Mouse (Mus musculus) spleen, adult 18-20 months (tissue): ENCODE results near the gene Tulp2.

Source experiments
- DNase-seq, 2 experiments: peaks; one replicate each; pipeline ENCODE4 v3.0.0; 2022; ENCODE audit warnings: mixed read lengths in 2 of 2

Tulp2 gene

DNA sequence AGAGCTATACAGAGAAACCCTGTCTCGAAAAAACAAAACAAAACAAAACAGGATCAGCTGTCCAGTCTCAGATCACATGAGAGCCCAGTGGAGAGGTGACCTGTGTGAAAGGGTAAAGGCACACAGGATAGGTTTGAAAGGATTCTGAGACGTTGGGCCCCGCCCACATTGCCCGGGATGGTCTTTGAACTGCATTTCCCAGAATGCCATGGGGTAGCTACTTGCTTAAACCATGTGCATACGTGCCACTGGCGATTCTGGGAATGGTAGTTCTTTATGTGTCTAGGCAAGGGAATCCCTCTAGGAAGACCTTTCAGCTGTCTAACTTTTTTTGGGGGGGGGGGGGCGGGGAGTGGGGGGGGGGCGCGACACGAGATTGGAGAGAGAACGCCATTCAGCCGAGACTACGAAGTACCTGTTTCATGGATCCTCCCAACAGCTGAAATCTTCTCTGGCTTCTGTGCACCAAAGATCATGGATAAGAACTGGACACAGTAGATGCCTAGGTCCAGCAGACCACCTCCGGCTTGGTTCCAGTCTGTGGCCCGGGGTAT lies at the start of gene Tulp2:
Tulp2 (plus strand) TSS at position 504 of the 554 bp plus-strand sequence.
- DNase-seq = peak; percentile 22 to 59

DNA sequence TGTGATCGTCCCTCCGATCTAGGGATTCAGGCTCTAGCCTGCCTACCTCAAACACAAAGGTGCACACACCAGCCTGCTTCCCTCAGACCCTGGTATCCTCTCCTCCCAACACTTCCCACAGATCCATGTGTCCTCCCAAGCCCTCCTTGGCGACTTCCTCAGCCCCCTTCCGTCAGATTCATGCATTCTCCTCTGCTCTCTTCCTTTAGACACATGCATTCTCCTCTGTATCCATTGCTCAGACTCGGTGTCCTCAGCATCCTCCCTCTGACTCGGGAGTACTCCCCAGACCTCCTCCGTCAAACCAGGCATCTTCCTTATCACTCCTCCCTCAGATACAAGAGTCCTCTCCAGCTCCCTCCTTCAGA lies 47.9 kb upstream of the Tulp2 start:
- no peak for DNase-seq

DNA sequence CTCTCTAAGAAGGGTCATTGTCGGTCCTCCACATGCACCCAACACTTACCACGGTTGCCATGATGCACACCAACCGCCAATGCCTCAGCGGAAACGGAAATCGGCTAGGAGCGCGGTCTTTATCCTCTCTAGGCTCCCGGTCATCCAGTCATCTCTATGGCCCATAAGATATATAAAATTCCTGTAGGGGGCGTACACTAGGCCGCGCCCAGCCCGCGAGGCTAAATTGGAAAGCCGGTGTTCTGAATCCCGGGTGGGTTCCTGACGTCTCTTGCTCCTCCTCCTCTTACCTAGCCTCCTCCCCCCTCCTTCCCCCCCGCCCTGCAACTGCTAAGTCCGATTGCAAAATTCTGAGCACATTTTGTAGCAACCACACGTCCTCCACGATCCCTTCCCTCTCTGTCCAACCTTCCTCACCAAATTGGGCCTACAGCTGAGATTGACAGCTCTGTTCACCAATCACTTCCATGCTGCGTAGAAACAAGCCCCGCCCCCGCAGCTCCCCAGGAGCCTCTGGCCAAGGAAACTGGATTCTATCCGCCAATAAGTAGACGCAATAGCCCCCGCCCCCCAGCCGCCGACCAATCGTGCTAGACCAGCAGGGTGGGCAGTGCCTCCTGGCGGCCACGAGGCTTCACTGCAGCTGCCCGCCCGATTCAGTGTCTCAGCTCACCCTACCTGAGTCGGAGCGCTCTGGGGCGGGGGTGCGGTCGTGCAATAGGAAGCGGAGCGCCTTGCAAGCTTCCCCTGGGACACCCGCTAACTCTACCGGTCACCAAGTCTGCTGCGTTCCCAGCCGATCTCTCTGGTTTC lies 47.3 kb upstream of the Tulp2 start, which contains the start of gene Gys1:
Gys1 (plus strand) TSS at position 642 of the 813 bp plus-strand sequence.
- peak; percentile 100 for DNase-seq

DNA sequence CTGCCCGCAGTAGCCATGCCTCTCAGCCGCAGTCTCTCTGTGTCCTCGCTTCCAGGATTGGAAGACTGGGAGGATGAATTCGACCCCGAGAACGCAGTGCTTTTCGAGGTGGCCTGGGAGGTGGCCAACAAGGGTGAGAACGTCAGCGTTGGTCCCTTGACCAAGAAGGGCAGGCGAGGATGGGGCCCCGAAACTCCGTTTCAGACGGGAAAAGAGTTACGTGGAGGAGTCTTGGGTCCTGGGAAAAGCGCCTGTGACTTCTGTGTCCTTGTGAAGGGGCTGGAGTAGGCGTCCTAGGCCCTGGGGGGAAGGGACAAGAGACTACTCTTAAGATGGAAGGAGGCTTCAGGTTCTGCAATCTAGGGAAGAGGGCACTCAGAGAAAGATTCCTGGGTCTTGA lies 46.6 kb upstream of the Tulp2 start:
- no peak for DNase-seq

DNA sequence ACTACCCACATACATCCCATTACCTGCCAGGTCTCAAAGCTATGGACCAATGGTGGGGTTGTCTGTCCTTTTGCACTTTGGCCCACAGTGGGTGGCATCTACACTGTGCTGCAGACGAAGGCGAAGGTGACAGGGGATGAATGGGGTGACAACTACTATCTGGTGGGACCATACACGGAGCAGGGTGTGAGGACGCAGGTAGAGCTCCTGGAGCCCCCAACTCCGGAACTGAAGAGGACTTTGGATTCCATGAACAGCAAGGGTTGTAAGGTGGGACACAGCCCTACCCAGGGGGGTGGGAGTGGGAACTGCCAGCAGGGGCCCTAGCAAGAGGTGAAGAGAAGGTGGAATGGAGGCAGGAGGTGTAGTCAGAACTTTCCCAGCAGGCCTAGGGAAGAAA lies 45.2 kb upstream of the Tulp2 start:
- DNase-seq = no peak

DNA sequence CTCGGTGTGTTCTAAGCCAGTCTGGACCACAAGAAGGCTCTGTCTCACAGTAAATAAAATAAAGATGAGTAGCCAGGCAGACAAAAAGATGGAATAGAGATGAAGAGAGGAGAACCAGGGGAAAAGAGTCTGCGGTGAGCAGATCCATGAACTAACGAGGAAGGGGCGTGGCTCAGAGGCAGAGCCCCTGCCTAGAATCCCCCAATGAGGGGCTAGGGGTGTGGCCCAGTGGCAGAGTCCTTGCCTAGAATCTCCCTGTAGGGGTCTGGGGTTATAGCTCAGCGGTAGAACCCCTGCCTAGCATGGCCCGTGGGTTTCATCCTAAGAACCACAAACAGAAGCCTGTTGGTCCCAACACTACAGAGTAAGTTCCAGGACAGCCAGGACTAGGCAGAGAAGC lies 44.6 kb upstream of the Tulp2 start:
- DNase-seq = no peak

DNA sequence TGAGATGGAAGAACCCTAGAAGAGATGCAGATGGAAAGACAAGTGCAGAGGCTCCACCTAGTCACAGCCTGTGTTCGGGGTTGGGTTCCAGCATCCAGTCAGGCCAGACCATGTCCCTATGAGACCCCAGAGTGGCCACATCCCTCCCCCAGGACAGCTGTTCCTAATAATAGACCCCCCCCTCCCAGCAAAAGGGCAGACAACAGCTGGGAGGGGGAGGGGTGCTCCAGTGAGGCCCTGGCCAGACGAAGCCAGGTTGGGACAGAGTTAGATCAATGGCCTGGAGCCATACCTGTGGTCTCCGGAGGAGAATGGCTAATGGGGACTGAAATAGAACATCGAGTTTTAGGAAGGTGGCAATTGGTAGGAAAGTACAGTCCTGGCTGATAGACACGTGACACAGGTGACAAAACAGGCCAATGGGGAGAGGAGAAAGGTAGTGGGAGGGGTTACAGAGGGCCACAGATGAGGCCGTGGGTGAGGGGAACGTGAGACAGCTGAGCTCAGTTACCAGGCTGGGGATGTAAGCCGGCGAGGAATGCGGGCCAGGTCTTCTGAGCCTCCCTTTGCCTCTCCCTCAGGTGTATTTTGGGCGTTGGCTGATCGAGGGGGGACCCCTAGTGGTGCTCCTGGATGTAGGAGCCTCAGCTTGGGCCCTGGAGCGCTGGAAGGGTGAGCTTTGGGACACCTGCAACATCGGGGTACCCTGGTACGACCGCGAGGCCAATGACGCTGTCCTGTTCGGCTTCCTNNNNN lies 44.0 kb upstream of the Tulp2 start, which contains the start of gene Ruvbl2:
Ruvbl2 (minus strand) TSS at position 576 of the 756 bp plus-strand sequence.
- DNase-seq = no peak

DNA sequence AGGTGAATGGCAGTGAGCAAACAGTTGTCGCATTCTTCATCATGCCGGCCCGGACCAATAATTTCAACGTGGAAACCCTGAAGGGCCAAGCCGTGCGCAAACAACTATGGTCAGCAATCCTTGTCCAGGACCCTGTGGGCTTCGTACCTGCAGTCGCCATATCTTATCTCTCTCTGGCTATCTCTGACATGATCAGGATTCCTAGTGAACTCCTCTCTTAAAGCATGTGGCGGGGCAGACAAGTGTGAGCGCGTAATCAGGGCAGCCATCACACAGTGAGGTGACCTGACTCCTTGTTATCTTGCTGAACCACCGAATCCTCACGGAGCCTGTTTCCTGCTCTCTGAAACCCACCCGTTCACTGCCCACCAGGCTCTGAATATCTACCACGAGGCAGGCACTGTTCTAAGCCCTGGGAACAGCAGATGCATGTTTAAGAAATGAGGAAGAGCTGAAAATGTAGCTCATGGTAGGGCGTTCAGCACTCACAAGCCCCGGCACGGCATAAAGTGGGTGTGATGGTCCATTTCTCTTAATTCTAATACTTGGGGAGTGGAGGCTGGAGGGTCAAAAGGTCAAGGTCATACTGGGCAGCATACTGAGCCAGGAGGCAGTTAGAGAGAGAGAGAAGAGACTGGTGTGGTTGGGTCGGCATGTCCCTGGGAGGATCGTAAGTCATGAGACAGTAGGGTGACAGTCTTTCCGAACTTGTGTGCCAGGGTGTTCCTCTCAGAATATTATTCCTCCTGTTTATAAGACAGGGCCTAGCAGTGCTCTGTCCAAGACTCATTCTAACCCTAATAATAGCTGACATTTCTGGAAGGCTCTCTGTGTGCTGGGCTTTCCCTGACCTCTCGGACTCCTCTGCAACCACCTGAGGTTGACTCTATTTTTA lies 37.9 kb upstream of the Tulp2 start:
- no peak for DNase-seq

DNA sequence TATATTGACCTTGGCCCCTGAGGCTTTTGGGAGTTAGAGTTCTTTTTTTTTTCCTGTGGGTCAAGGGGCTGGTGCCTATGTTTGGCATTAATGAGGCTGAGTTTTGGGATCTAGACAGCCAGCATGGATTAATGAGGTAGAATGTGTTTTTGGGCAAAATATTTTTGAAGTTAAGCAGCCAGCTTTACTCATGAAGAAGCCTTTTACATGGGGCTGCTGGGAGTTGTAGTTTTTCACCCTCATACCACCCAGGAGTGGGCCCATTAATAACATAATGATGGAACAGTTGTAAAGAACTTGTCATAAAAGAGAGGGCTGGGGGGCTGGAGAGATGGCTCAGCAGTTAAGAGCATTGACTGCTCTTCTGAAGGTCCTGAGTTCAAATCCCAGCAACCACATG lies 35.1 kb upstream of the Tulp2 start:
- DNase-seq = no peak

DNA sequence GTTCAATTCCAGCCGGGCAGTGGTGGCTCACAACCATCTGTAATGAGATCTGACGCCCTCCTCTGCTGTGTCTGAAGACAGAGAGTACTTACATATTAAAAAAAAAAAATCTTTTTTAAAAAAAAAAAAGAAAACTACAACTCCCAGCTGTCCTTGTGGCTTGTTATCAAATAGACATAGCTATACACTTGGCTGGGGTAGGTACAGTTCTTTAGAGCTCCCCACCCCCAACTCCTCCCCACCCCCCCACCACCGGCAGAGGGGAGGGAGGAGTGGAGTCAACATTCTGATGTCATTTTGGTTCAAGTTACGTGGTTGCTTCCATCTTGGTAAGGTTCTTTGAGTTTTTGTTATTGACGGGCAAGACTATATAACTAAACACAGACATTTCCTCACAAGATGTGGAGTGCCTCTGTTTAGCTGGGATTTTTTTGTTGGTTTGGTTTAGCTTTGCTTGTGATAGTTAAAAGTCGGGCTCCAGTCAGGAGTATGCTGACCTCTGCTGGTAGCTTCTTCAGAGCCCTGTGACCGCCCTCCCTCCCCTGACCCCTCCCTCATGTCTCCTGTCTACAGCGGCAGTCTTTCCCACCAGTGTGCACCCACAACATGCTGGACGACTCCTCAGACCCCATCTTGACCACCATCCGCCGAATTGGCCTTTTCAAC lies 34.2 kb upstream of the Tulp2 start:
- DNase-seq = no peak

DNA sequence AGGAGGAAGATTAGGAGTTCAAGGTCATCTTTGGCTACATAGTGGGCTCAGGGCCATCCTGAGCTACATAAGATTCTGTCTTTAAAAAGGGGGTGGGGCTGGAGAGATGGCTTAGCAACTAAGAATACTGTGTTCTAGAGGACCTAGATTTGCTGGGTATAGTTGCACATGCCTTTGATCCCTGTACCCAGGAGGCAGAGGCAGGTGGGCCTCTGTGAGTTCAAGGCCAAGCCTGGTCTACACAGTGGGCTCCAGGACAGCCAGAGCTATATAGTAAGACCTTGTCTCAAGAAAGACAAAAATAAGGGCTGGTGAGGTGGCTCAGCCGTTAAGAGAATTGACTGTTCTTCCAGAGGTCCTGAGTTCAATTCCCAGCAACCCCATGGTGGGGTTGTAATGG lies 31.7 kb upstream of the Tulp2 start:
- no peak for DNase-seq

DNA sequence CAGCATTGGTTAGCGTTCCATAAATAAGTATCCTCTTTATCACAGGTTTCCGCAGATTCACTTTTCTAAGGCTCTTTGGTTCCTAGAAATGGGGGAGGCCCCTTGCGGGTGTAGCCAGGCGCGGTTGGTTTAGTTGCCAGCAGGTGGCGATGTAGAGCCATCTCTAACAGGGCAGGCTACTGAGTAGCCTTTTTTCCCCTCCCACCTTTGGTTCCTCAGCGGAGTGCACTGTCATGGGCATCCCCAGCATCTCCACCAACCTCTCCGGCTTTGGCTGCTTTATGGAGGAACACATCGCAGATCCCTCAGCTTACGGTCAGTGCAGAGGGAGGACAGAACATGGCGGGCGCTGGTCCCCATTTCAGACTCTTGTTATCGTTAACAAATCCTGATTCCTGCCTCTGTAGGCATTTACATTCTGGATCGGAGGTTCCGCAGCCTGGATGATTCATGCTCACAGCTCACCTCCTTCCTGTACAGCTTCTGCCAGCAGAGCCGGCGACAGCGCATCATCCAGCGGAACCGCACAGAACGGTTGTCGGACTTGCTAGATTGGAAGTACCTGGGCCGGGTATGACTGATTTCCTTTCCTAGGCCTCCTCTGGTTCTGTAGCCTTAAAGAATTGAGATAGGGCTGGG lies 30.2 kb upstream of the Tulp2 start:
- DNase-seq = peak; percentile 66 to 84

DNA sequence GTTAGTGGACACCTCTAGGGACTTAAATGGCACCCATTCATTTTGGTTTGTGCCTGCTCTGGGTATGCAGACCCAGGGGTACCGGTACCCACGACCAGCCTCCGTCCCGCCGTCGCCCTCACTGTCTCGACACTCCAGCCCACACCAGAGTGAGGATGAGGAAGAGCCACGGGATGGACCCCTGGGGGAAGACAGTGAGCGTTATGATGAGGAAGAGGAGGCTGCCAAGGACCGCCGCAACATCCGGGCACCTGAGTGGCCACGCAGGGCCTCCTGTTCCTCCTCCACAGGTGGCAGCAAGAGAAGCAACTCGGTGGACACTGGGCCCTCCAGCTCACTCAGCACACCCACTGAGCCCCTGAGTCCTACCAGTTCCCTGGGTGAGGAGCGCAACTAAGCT lies 26.7 kb upstream of the Tulp2 start:
- no peak for DNase-seq

DNA sequence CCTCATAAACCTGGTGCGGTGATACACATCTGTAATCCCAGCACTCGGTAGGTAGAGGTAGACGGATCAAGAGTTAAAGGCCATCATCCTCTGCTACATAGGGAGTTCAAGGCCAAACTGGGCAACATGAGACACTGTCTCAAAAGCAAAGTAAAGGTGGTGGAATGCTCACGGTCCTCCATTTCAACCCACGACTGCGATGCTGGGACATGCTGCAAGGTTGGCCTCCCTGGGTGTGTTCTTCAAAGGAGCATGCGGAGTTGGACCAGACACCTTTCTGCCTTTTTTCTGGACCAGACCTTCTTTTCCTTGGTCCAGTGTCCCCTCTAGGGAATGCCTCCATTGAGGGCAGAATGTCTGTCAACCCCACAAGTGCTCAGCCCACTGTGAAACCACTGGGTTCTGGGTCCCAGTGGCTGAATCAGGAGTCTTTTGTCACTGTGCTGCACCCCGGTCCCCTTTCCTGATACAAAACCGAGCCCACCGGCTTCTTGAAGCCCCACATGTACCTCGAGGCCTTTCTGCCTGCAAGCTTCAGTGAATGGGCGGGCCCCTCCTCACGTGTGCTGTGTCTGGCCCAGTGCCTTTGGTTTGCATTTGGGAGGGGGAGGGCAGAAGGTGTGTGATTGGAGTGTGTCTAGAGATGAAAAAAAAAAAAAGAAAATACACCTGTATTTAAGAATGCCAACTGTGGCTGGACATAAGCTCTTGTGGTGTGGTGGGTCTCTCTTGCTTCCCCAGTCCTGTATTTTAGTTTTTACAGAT lies 25.6 kb upstream of the Tulp2 start:
- no peak for DNase-seq

DNA sequence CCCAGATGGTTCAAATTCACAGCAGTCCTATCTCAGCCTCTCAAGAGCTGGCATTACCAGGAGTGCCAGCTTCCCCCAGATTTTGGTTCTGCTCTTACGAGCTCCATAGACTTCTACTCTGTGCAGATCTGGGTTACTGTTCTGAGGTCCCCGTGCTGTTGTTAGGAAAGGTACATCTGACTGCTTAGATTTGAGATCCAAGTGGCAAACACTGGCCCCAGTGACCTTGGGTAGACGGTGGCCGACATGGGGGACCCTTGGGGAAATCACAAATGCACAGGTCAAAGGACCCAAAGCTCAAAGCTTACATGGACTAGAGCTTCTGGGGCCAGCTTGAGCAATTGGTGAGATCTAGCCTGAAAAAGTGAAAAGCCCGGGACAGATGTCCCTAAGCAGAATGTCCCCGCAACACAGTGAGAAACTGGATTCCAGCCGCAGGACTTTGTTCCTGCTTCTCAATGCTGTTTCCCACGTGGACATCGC lies 24.9 kb upstream of the Tulp2 start:
- DNase-seq = no peak

DNA sequence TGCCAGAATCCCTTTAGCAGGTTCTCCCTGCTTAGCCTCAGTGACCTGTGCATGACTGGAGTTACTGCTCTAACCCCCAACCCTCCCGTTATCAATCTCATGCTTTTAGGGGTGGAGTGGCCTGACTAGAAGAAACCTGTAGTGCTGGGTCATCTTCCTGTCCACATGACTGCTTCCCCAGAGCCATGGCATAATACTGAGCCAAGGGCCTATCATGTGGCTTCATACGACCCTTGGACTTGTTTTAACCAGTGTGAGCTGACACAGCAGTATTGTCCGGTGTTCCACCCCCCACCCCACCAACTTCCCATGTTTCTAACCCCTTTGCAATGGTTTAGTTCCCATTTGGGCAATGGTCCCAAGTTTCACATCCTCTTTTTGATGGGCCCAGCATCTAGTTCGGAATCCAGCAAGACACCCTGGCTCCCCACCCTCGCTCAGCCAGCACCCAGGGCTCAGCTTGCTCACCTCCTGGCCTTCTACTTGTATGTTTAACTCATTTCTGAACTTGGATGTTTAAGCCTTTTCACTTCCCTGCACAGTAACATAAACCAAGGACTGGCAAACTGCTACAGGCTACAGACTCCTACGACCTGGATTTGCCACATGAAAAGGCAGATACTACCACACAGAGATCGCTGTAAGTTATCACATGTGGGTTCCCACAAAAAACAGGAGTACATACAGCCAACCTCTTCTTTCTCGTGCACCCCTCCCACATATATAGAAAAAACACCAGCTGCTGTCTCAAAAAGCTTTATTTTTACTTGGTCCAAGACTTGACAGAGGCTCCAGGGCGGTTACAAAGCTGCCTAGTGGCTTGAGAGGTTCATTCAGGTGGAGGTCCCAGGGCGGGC lies 24.2 kb upstream of the Tulp2 start:
- DNase-seq = peak in 1 of 2 experiments; percentile 29

DNA sequence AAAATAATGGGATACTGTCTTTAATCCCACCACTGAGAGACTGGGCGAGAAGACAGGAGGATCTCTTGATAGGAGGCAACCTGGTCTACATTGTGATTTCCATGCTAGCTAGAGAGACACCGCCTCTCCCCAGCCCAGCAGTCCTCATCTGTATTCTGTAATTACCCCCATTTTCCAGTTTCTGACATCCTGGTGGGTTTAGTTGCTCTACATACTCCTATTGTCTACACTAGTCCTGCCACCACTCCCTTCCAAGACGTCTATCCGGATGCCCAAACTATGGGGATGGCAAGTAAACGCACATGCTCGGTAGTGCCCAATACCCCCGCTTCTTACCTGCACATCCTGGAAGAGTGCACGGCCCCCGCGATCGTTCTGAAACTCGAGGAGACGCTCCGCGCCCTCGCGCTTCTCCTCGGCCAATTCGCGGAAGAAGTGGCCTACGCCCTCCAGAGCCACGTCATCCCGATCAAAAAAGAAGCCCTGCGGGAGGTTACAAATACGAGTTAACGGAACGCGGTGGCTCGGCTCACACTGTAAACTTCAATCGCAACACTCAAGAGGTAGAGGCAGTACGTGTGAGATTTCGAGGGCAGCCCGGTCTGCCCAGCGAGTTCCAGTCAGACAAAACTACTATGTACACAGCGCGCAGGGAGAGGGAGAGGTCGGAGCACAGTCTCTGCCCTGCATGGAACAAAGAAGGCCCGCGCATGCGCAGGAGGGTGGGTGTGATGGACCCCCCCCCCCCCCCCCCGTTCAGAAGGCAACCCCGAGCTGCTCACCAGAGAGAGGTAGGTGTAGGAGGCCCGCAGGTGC lies 22.7 kb upstream of the Tulp2 start:
- peak; percentile 68 to 81 for DNase-seq

DNA sequence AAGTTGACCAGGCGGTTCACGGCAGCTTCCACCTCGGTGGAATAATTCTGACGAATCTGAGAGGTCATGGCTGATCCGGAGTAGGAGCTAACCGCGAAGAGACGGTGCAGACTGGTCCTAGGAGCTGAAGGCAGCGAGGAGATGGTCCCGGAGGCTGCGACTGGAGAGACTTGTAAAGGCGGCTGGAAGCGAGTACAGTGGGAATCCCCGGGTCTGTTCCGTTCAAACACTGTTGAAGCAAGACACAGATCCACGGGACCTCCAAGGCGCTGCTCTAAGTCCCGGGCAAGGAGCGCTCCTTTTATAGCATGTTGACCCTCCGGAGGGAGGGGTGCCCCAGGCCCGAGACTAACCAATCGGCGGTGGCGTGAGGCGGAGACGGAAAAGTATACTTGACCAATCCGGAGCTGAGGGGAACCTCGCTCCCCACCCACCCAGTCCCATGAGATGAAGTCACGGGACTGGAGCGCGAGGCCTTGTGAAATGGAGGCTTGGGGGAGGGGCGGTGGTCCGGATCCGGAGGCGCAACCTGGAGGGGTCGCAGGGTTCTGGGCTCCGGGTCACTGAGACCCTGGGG lies 22.0 kb upstream of the Tulp2 start, which contains the start of gene Ftl1:
Ftl1 (minus strand) TSS at position 321 of the 577 bp plus-strand sequence.
- peak; percentile 87 to 94 for DNase-seq
